Mouse (Mus musculus): ENCODE data around the gene Rgs2. TPM values are rescaled to one million over a fixed set of nuclear protein-coding genes. Genes with fewer than 3 reads are reported as not detected.

Rgs2 gene
- polyA plus RNA-seq, 1 experiment from 2014 or later, result 8.1 TPM

- Histone ChIP-seq H3K4me1 (replicated peaks) (peaks cover 21% of the 10 kb centered on the region), H3K9ac (peak overlapping the region; percentile 66), H3K9me3 (replicated peaks) (no peaks in the 10 kb centered on the region), H3K4me2 (peak overlapping the region; percentile 80), H3K4me3 (replicated peaks) (peak overlapping the region; percentile 65), H3K27ac (no peak overlapping the region), H3K36me3 (no peaks in the 10 kb centered on the region), H3K27me3 (no peaks in the 10 kb centered on the region)
- 3% methylated on average over 10 of the region's 10 CpGs for WGBS (ENCODE audit: insufficient replicate concordance)
- DNase-seq (no peak), ATAC-seq (ENCODE audit: low read depth) (no peak)
These were observed 545 bp downstream of the Rgs2 start for GRCm38 (mm10) chr1:144003416-144003815.

- no peaks in the 10 kb centered on the region for H3K27me3 ChIP-seq
- no peak for ATAC-seq (ENCODE audit: low read depth)
- no peak overlapping the region; the same call in 1 of the 2 replicates for H3K9ac ChIP-seq
- peaks cover 21% of the 10 kb centered on the region for H3K4me1 ChIP-seq (replicated peaks)
- H3K9me3 ChIP-seq (replicated peaks), result no peaks in the 10 kb centered on the region
- DNase-seq, result no peak
- H3K4me2 ChIP-seq, result peak overlapping the region; percentile 80
- peak overlapping the region; percentile 65 for H3K4me3 ChIP-seq (replicated peaks)
- H3K27ac ChIP-seq, result no peak overlapping the region
- WGBS (ENCODE audit: insufficient replicate concordance), result 38% methylated on average over 4 of the region's 4 CpGs
- H3K36me3 ChIP-seq, result no peaks in the 10 kb centered on the region
These were observed 1.3 kb downstream of the Rgs2 start for GRCm38 (mm10) chr1:144002715-144003066.

- DNase-seq, result no peak
- ATAC-seq (ENCODE audit: low read depth), result no peak
- Histone ChIP-seq H3K27ac (no peak overlapping the region), H3K9ac (no peak overlapping the region), H3K36me3 (no peaks in the 10 kb centered on the region), H3K9me3 (replicated peaks) (no peaks in the 10 kb centered on the region), H3K27me3 (no peaks in the 10 kb centered on the region), H3K4me3 (replicated peaks) (0 out of 2 replicates have a peak overlapping the region, but pooled peaks have one; percentile 18), H3K4me1 (replicated peaks) (peaks cover 21% of the 10 kb centered on the region), H3K4me2 (peak overlapping the region; percentile 80)
- 68% methylated on average over 6 of the region's 6 CpGs for WGBS (ENCODE audit: insufficient replicate concordance)
These were observed 1.8 kb downstream of the Rgs2 start for GRCm38 (mm10) chr1:144002036-144002714.

GRCm38 (mm10) chr1:144000246-144000645 is 3.7 kb downstream of the Rgs2 start:
- Histone ChIP-seq H3K4me1 (replicated peaks) (peaks cover 16% of the 10 kb centered on the region), H3K27ac (no peak overlapping the region), H3K36me3 (no peaks in the 10 kb centered on the region), H3K27me3 (no peaks in the 10 kb centered on the region), H3K4me3 (replicated peaks) (no peak overlapping the region), H3K9me3 (replicated peaks) (no peaks in the 10 kb centered on the region), H3K9ac (no peak overlapping the region), H3K4me2 (no peak overlapping the region)
- WGBS (ENCODE audit: insufficient replicate concordance), result 64% methylated on average over 4 of the region's 4 CpGs
- no peak for ATAC-seq (ENCODE audit: low read depth)
- DNase-seq, result no peak

- DNase-seq, result no peak
These were observed 4.5 kb downstream of the Rgs2 start for GRCm38 (mm10) chr1:143999371-143999920.

GRCm38 (mm10) chr1:143993026-143993425 is 10.9 kb downstream of the Rgs2 start:
- Histone ChIP-seq H3K27ac (no peak overlapping the region), H3K9ac (no peak overlapping the region), H3K4me3 (replicated peaks) (no peak overlapping the region), H3K36me3 (no peaks in the 10 kb centered on the region), H3K9me3 (replicated peaks) (no peaks in the 10 kb centered on the region), H3K27me3 (no peaks in the 10 kb centered on the region), H3K4me2 (no peak overlapping the region), H3K4me1 (replicated peaks) (no peaks in the 10 kb centered on the region)
- DNase-seq, result no peak
- 51% methylated on average over 1 of the region's 1 CpGs for WGBS (ENCODE audit: insufficient replicate concordance)
- ATAC-seq (ENCODE audit: low read depth), result no peak

More at GRCm38 (mm10) chr1:143999371-143999920, 4.5 kb downstream of the Rgs2 start:
- Histone ChIP-seq H3K4me1 (replicated peaks) (peaks cover 11% of the 10 kb centered on the region), H3K36me3 (no peaks in the 10 kb centered on the region), H3K9ac (no peak overlapping the region), H3K9me3 (replicated peaks) (no peaks in the 10 kb centered on the region), H3K4me2 (no peak overlapping the region), H3K27ac (no peak overlapping the region), H3K4me3 (replicated peaks) (no peak overlapping the region), H3K27me3 (no peaks in the 10 kb centered on the region)
- ATAC-seq (ENCODE audit: low read depth), result no peak
- 15% methylated on average over 7 of the region's 7 CpGs for WGBS (ENCODE audit: insufficient replicate concordance)

GRCm38 (mm10) chr1:143992528-143992927 is 11.4 kb downstream of the Rgs2 start:
- no peak for DNase-seq
- Histone ChIP-seq H3K4me1 (replicated peaks) (no peaks in the 10 kb centered on the region), H3K4me2 (no peak overlapping the region), H3K9me3 (replicated peaks) (no peaks in the 10 kb centered on the region), H3K27me3 (no peaks in the 10 kb centered on the region), H3K27ac (no peak overlapping the region), H3K9ac (no peak overlapping the region), H3K4me3 (replicated peaks) (no peak overlapping the region), H3K36me3 (no peaks in the 10 kb centered on the region)
- ATAC-seq (ENCODE audit: low read depth), result no peak
- 36% methylated on average over 2 of the region's 2 CpGs for WGBS (ENCODE audit: insufficient replicate concordance)

GRCm38 (mm10) chr1:143990263-143990662 is 13.7 kb downstream of the Rgs2 start:
- 29% methylated on average over 5 of the region's 5 CpGs for WGBS (ENCODE audit: insufficient replicate concordance)
- no peak for ATAC-seq (ENCODE audit: low read depth)

GRCm38 (mm10) chr1:143989773-143990172 is 14.2 kb downstream of the Rgs2 start:
- WGBS (ENCODE audit: insufficient replicate concordance), result 57% methylated on average over 5 of the region's 5 CpGs

More at GRCm38 (mm10) chr1:143990263-143990662, 13.7 kb downstream of the Rgs2 start:
- H3K9ac ChIP-seq, result no peak overlapping the region
- no peak overlapping the region for H3K27ac ChIP-seq
- H3K4me3 ChIP-seq (replicated peaks), result no peak overlapping the region
- H3K4me1 ChIP-seq (replicated peaks), result no peaks in the 10 kb centered on the region
- no peak for DNase-seq
- no peaks in the 10 kb centered on the region for H3K9me3 ChIP-seq (replicated peaks)
- no peak overlapping the region for H3K4me2 ChIP-seq
- H3K27me3 ChIP-seq, result no peaks in the 10 kb centered on the region
- no peaks in the 10 kb centered on the region for H3K36me3 ChIP-seq

GRCm38 (mm10) chr1:143988756-143989155 is 15.2 kb downstream of the Rgs2 start:
- H3K27me3 ChIP-seq, result no peaks in the 10 kb centered on the region
- no peak overlapping the region for H3K9ac ChIP-seq
- no peak for ATAC-seq (ENCODE audit: low read depth)
- no peaks in the 10 kb centered on the region for H3K9me3 ChIP-seq (replicated peaks)
- WGBS (ENCODE audit: insufficient replicate concordance), result 25% methylated on average over 6 of the region's 6 CpGs
- H3K4me3 ChIP-seq (replicated peaks), result no peak overlapping the region
- H3K36me3 ChIP-seq, result no peaks in the 10 kb centered on the region
- no peaks in the 10 kb centered on the region for H3K4me1 ChIP-seq (replicated peaks)
- DNase-seq, result no peak
- no peak overlapping the region for H3K27ac ChIP-seq
- no peak overlapping the region for H3K4me2 ChIP-seq

More at GRCm38 (mm10) chr1:143989773-143990172, 14.2 kb downstream of the Rgs2 start:
- no peaks in the 10 kb centered on the region for H3K4me1 ChIP-seq (replicated peaks)
- no peaks in the 10 kb centered on the region for H3K36me3 ChIP-seq
- H3K27ac ChIP-seq, result no peak overlapping the region
- ATAC-seq (ENCODE audit: low read depth), result no peak
- H3K4me2 ChIP-seq, result no peak overlapping the region
- DNase-seq, result no peak
- no peak overlapping the region for H3K4me3 ChIP-seq (replicated peaks)
- H3K27me3 ChIP-seq, result no peaks in the 10 kb centered on the region
- H3K9ac ChIP-seq, result no peak overlapping the region
- no peaks in the 10 kb centered on the region for H3K9me3 ChIP-seq (replicated peaks)

GRCm38 (mm10) chr1:143984988-143985625 is 18.9 kb downstream of the Rgs2 start:
- H3K4me1 ChIP-seq (replicated peaks), result no peaks in the 10 kb centered on the region
- no peaks in the 10 kb centered on the region for H3K9me3 ChIP-seq (replicated peaks)
- H3K27me3 ChIP-seq, result no peaks in the 10 kb centered on the region
- no peak overlapping the region for H3K4me2 ChIP-seq
- DNase-seq, result no peak
- no peak overlapping the region for H3K27ac ChIP-seq
- H3K36me3 ChIP-seq, result no peaks in the 10 kb centered on the region
- no peak overlapping the region for H3K9ac ChIP-seq
- no peak for ATAC-seq (ENCODE audit: low read depth)
- no peak overlapping the region for H3K4me3 ChIP-seq (replicated peaks)
- 57% methylated on average over 6 of the region's 6 CpGs for WGBS (ENCODE audit: insufficient replicate concordance)
